In the genomic region with DNA sequence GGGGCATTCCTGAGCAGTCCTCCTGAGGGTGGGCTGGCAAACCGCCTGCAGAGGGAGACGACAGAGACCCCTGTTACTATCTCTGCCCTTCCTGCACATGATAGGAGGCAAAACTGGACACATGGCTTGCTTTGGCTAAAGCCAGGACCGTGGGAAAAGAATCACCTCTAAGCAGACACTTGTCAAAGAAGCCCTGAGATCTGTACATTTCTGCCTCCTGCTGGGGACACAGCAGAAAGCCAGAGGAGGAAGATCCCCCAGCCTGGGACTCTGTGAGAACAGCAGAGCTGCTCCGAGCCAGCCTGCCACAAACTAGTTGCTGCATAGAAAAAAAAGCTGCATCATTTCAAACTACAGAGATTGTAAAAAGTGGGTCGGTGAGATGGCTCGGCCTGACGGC, we compare ENCODE assay signal across 18 mouse cellular contexts. TPM values are rescaled to one million over a fixed set of nuclear protein-coding genes. Genes with fewer than 3 reads are reported as not detected.
DNase-seq lines count a peak whose midpoint lies in the region; ATAC-seq lines count a peak whose summit lies in the region.
"Had no signal": no experiment of that assay in that cellular context is flagged by ENCODE, and none has a peak within 500 bp of the region (broad histone marks: within the 10 kb centered on the region; RNA-seq: fewer than 3 reads in every experiment).

No protein-coding gene starts in this region.

- peaks cover 60% of the 10 kb centered on the region for H3K36me3 ChIP-seq in intestine, embryonic 14.5 days (ENCODE audit: control insufficient read depth, insufficient read depth, low read length)
- H3K36me3 ChIP-seq in intestine, embryonic 16.5 days (ENCODE audit: control insufficient read depth, insufficient read depth, low read length) = peaks cover 15% of the 10 kb centered on the region

- DNase-seq in frontal cortex, postnatal 14 days (ENCODE audit: low spot score in 2 of 2) = no peak
- no peak for DNase-seq in intestine, embryonic 14.5 days (ENCODE audit: low spot score)
- DNase-seq in retina, postnatal 1 day = peak; percentile 41
- no peak for DNase-seq in retina, embryonic 14.5 days (ENCODE audit: low spot score)
- no peak for DNase-seq in right cerebral cortex, postnatal 36 days (ENCODE audit: low spot score in 2 of 2)
- no peak for DNase-seq in adipocyte (ENCODE audit: low spot score)
- DNase-seq: adrenal gland, adult 2 months; cerebellum, adult 9-11 months; gastrocnemius, postnatal 10 days; heart, postnatal 36 days; kidney, adult 2 months; lung, adult 18-20 months; thymus, adult 18-20 months had no signal

- whole genome bisulfite sequencing in intestine, embryonic 14.5 days = 77% methylated on average over 7 of the region's 7 CpGs
- WGBS in intestine, embryonic 16.5 days = 81% methylated on average over 7 of the region's 7 CpGs

- peak; percentile 75 for ATAC-seq in frontal cortex, adult (ENCODE audit: low TSS enrichment)
- 0 out of 2 replicates have a peak, but pooled peaks have one; percentile 12 for ATAC-seq in intestine, embryonic 14.5 days (replicated peaks; ENCODE audit: low FRiP score, low TSS enrichment, low read depth)
- ATAC-seq in intestine, embryonic 16.5 days = no peak
- ATAC-seq: Patski had no signal

- H3K9ac ChIP-seq in intestine, embryonic 14.5 days (ENCODE audit: low read length) = no peak overlapping the region
- H3K9ac ChIP-seq in intestine, embryonic 16.5 days (ENCODE audit: low read depth, low read length) = no peak overlapping the region
- H3K9ac ChIP-seq: limb, embryonic 15.5 days had no signal

- H3K4me1 ChIP-seq in intestine, embryonic 14.5 days (replicated peaks; ENCODE audit: control insufficient read depth, insufficient read depth, low read length) = no peaks in the 10 kb centered on the region
- no peaks in the 10 kb centered on the region for H3K4me1 ChIP-seq in intestine, embryonic 16.5 days (ENCODE audit: control insufficient read depth, insufficient read depth, low read length)
- H3K4me1 ChIP-seq: limb, embryonic 15.5 days had no signal

- H3K9me3 ChIP-seq in intestine, embryonic 14.5 days (ENCODE audit: control insufficient read depth, low read length) = no peaks in the 10 kb centered on the region
- no peaks in the 10 kb centered on the region for H3K9me3 ChIP-seq in intestine, embryonic 16.5 days (ENCODE audit: control insufficient read depth, low read length)
- H3K9me3 ChIP-seq: limb, embryonic 15.5 days had no signal

- H3K4me2 ChIP-seq in intestine, embryonic 14.5 days (ENCODE audit: low read length) = no peak overlapping the region
- H3K4me2 ChIP-seq in intestine, embryonic 16.5 days (ENCODE audit: low read depth, low read length) = no peak overlapping the region
- H3K4me2 ChIP-seq: limb, embryonic 15.5 days had no signal

- H3K27me3 ChIP-seq in intestine, embryonic 14.5 days (replicated peaks; ENCODE audit: control insufficient read depth, insufficient read depth, low read length) = no peaks in the 10 kb centered on the region
- no peaks in the 10 kb centered on the region for H3K27me3 ChIP-seq in intestine, embryonic 16.5 days (replicated peaks; ENCODE audit: control insufficient read depth, insufficient read depth, low read length)
- H3K27me3 ChIP-seq: limb, embryonic 15.5 days; Patski had no signal

- no peak overlapping the region for H3K4me3 ChIP-seq in intestine, embryonic 14.5 days (ENCODE audit: low read depth, low read length)
- H3K4me3 ChIP-seq in intestine, embryonic 16.5 days (ENCODE audit: low read length) = no peak overlapping the region
- H3K4me3 ChIP-seq: limb, embryonic 15.5 days had no signal

- H3K27ac ChIP-seq in intestine, embryonic 14.5 days (ENCODE audit: low read depth) = no peak overlapping the region
- no peak overlapping the region for H3K27ac ChIP-seq in intestine, embryonic 16.5 days (ENCODE audit: low read length)
- H3K27ac ChIP-seq: limb, embryonic 15.5 days had no signal

RNA-seq across cellular contexts. Expression of gene Cldn22, which starts 18.8 kb away (rescaled TPM):
- polyA plus RNA-seq in intestine, embryonic 14.5 days (2014; fragmentation: Nextera tagmentation; extraction: Ambion mirVana) = not detected in 2 replicates
- polyA plus RNA-seq in intestine, embryonic 16.5 days (2015; fragmentation: Nextera tagmentation; extraction: Ambion mirVana) = not detected in 2 replicates
- polyA plus RNA-seq: limb, embryonic 15.5 days; Patski had no signal

RNA-seq across cellular contexts. Expression of gene Cldn24, which starts 21.1 kb away (rescaled TPM):
- polyA plus RNA-seq in intestine, embryonic 14.5 days (2014; fragmentation: Nextera tagmentation; extraction: Ambion mirVana) = not detected in 2 replicates
- polyA plus RNA-seq in intestine, embryonic 16.5 days (2015; fragmentation: Nextera tagmentation; extraction: Ambion mirVana) = not detected in 2 replicates
- polyA plus RNA-seq: adrenal gland, adult 2 months; kidney, adult 2 months; large intestine, adult 2 months; limb, embryonic 15.5 days had no signal
